Mouse (Mus musculus) midbrain, embryonic 14.5 days (tissue): ENCODE results near the gene Tbccd1. TPM values are rescaled to one million over a fixed set of nuclear protein-coding genes. Genes with fewer than 3 reads are reported as not detected.
A peak's percentile ranks its signal among the peaks of the same experiment; 100 is the strongest.

Experiments
- ATAC-seq: fragments of 200-750 bp; cut with Nextera tagmentation; 2 replicates; pipeline ENCODE4 v1.8.0; 2017; ENCODE audit warnings: moderate number of reproducible peaks, moderate library complexity; ENCODE audit not compliant: low FRiP score, low TSS enrichment
- DNase-seq: peaks from one replicate; pipeline ENCODE4 v3.0.0-alpha.2; 2015
- H3K27ac ChIP-seq: fragments of 300-500 bp; sonication (generic); replicated peaks from 2 replicates; pipeline ENCODE4 v1.5.1; 2014; ENCODE audit warnings: mild to moderate bottlenecking, low read depth, low read length, moderate library complexity
- H3K27me3 ChIP-seq: fragments of 300-500 bp; sonication (generic); 2 replicates; pipeline ENCODE4 v1.6.1; 2014; ENCODE audit warnings: low read length, control low read depth, mixed read lengths; ENCODE audit not compliant: control insufficient read depth, insufficient read depth
- H3K36me3 ChIP-seq: fragments of 300-500 bp; sonication (generic); 2 replicates; pipeline ENCODE4 v1.6.1; 2014; ENCODE audit warnings: low read length, control low read depth; ENCODE audit not compliant: control insufficient read depth, insufficient read depth
- H3K4me1 ChIP-seq: fragments of 300-500 bp; sonication (generic); 2 replicates; pipeline ENCODE4 v1.6.1; 2014; ENCODE audit warnings: mild to moderate bottlenecking, antibody characterized with exemption, low read length, control low read depth; ENCODE audit not compliant: control insufficient read depth, insufficient read depth
- H3K4me2 ChIP-seq: fragments of 300-500 bp; sonication (generic); 2 replicates; pipeline ENCODE4 v1.6.1; 2014; ENCODE audit warnings: mild to moderate bottlenecking, low read length, moderate library complexity
- H3K4me3 ChIP-seq: fragments of 300-500 bp; sonication (generic); replicated peaks from 2 replicates; pipeline ENCODE4 v1.5.1; 2014; ENCODE audit warnings: low read depth, low read length
- H3K9ac ChIP-seq: fragments of 300-500 bp; sonication (generic); replicated peaks from 2 replicates; pipeline ENCODE4 v1.6.1; 2014; ENCODE audit warnings: mild to moderate bottlenecking, low read length, moderate library complexity
- H3K9me3 ChIP-seq: fragments of 300-500 bp; sonication (generic); 2 replicates; pipeline ENCODE4 v1.6.1; 2016; ENCODE audit warnings: low read length, control low read depth, mixed read lengths; ENCODE audit not compliant: control insufficient read depth
- WGBS: fragments of 180-500 bp; shearing (Covaris S2); extraction: QIAGEN DNeasy Blood & Tissue Kit; methylation state at CpG from one replicate; pipeline ENCODE4 v1.1.7; 2014; 5-methylcytosine and 5-hydroxymethylcytosine counted together
- polyA plus RNA-seq: library from polyadenylated mRNA; unstranded; fragments of >200 nt; fragmentation: Nextera tagmentation; extraction: Ambion mirVana; gene quantifications from 2 replicates; pipeline ENCODE4 v1.2.1, GENCODE M21; 2014

The Tbccd1 gene
- polyA plus RNA-seq, 1 experiment from 2014 or later: 25.5 TPM

DNA sequence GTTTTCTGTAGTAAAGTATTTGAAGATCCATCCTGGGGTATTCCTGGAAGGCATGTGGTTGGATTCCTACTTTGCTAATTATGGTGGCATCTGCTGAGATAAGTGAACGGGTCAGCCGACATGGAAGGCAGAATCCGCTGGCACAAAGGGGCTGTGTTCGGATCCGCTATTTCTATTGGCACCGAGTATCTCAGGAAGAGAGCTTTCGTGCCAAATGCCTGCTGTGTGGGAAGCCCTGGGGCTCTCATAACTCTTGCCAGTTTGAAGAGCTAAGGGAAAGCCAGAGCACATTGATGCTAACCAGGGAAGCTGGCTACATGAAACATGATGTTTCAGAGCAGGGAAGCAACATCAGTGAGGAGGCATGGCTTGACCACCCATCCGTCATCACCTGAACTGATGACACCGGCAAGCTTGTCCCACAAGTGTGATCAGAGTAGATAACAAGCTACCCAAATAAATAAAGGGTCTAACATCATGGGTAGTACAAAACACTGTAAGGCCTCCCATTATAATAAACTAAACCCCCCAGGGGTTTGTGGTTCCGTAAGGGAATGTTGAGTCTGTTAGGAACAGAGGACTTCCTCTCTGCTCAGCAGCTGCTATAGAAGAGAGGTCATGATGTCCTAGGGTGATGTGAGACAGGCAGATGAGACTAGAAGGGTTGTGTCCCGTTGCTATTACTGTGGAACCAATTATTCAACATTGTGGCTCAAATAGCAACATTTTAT lies 20.4 kb upstream of the Tbccd1 start:
- Histone ChIP-seq H3K9ac (no peak overlapping the region), H3K9me3 (no peaks in the 10 kb centered on the region), H3K4me3 (no peak overlapping the region), H3K4me1 (no peaks in the 10 kb centered on the region), H3K27me3 (no peaks in the 10 kb centered on the region), H3K27ac (no peak overlapping the region), H3K4me2 (no peak overlapping the region), H3K36me3 (peaks cover 9% of the 10 kb centered on the region)
- 85% methylated on average over 11 of the region's 11 CpGs for WGBS
- DNase-seq (no peak), ATAC-seq (no peak)

DNA sequence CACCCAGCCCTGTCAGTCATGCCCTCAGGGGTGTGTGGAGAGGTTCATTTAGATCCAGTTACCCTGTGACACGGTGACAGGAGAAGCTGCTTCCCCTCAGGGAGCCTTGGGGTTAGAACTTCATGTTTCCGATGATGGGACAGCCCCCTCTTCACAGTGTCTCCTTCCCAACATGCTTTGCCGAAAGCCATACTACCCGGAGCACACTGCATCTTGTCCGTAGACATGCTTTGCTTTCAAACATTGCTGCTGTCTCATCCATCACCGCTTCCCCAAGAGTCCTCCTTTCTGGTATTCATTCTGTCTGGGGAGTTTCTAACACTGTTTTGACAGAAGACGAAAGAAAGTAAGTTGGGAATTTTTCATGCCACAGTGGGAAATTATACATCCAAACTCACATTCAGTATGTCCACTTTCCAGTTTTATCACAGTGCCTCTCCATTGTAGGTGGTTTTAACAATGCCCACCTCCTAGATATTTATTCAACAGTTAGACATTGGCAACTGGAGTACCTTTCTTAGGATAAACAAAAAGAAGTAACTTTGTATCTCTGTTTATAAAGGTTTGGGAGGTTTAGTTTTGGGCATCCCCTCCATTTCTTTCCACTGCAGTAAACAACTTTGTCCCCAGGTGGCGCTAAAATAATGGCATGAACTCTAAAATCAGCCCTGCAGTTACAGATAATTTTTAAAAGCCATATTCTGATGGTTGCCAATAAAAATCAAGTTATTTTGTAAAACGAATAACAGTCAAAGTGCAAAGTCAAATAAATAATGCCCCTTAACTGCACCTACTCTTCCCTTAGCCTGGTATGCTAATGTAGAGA lies 19.0 kb upstream of the Tbccd1 start:
- H3K9ac ChIP-seq: no peak overlapping the region
- H3K4me2 ChIP-seq: no peak overlapping the region
- WGBS: 51% methylated on average over 9 of the region's 9 CpGs
- no peaks in the 10 kb centered on the region for H3K27me3 ChIP-seq
- no peaks in the 10 kb centered on the region for H3K9me3 ChIP-seq
- H3K36me3 ChIP-seq: peaks cover 23% of the 10 kb centered on the region
- peak; percentile 77 for DNase-seq
- H3K4me1 ChIP-seq: no peaks in the 10 kb centered on the region
- H3K27ac ChIP-seq: no peak overlapping the region
- no peak overlapping the region for H3K4me3 ChIP-seq
- no peak for ATAC-seq

DNA sequence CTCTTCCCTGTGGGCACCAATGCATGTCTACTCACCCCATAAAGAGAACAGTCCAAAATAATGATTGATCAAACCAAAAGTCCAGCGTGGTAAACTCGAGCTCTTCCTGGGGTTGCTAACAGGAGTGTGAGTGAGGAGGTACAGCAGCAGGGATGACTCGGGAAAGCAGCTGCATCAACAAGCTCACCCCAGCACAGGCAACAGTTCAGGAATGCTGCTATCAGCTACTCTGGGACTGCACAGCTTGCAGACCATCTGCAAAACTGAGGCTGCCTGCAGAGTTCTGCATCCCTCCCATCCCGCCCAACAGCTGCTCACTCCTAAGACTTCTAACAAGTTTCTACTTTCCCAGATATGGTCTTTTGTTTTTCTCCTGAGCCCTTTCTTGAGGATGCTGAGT lies 15.9 kb upstream of the Tbccd1 start:
- peaks cover 53% of the 10 kb centered on the region for H3K36me3 ChIP-seq
- no peak overlapping the region for H3K4me3 ChIP-seq
- H3K9ac ChIP-seq: no peak overlapping the region
- no peaks in the 10 kb centered on the region for H3K27me3 ChIP-seq
- DNase-seq (no peak), ATAC-seq (no peak)
- no peak overlapping the region for H3K4me2 ChIP-seq
- H3K27ac ChIP-seq: no peak overlapping the region
- no peaks in the 10 kb centered on the region for H3K4me1 ChIP-seq
- no peaks in the 10 kb centered on the region for H3K9me3 ChIP-seq
- 84% methylated on average over 4 of the region's 4 CpGs for WGBS

DNA sequence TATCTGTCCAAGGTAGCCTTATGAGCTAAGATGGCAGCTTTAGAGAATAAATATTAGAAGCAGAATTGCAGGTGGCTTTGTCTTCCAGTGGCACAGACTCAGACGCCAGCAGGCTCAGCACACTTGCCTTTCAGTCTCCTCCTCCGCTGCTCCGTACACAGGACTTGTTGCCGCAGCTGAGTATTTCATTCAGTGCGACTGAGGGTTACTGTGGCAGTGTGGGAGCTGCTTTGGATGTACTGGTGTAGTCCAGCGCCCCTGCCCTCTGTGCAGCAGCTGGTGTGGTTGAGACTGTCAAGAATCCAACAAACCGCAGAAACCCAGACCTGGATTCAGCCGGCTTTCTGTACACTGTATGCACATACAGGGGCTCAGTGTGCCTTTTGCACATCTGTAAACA lies 14.9 kb upstream of the Tbccd1 start:
- H3K27ac ChIP-seq: no peak overlapping the region
- H3K9ac ChIP-seq: no peak overlapping the region
- no peaks in the 10 kb centered on the region for H3K4me1 ChIP-seq
- no peaks in the 10 kb centered on the region for H3K9me3 ChIP-seq
- H3K36me3 ChIP-seq: peaks cover 62% of the 10 kb centered on the region
- WGBS: 97% methylated on average over 8 of the region's 8 CpGs
- no peaks in the 10 kb centered on the region for H3K27me3 ChIP-seq
- DNase-seq: no peak
- H3K4me3 ChIP-seq: no peak overlapping the region
- ATAC-seq: no peak
- no peak overlapping the region for H3K4me2 ChIP-seq

DNA sequence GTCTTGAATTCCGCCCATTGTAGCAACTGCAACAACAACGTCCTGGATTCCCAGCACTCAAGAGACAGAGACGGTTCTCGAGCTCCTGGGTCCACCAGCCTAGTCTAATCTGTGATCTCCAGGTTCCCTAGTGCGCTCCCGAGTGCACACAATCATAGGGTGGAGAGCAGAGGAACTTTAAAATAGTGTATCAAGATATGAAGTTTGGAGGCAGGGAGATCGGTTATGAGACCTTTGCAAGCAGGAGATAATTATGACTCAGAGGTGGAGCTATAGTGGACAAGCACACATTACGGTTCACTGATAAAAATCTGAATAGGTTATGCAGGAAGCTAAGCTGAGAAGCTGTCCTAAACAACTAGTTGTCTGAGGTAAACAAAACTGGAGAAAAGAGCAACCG lies 696 bp downstream of the Tbccd1 start:
- H3K36me3 ChIP-seq: peaks cover 12% of the 10 kb centered on the region; the same call in 1 of the 2 replicates
- peak overlapping the region; percentile 84 for H3K4me3 ChIP-seq
- 12% methylated on average over 9 of the region's 9 CpGs for WGBS
- ATAC-seq: no peak
- no peaks in the 10 kb centered on the region for H3K27me3 ChIP-seq
- H3K4me1 ChIP-seq: peaks cover 16% of the 10 kb centered on the region
- peak overlapping the region; percentile 88 for H3K4me2 ChIP-seq
- H3K9me3 ChIP-seq: no peaks in the 10 kb centered on the region
- peak overlapping the region; percentile 52 for H3K9ac ChIP-seq
- no peak overlapping the region for H3K27ac ChIP-seq
- no peak for DNase-seq

DNA sequence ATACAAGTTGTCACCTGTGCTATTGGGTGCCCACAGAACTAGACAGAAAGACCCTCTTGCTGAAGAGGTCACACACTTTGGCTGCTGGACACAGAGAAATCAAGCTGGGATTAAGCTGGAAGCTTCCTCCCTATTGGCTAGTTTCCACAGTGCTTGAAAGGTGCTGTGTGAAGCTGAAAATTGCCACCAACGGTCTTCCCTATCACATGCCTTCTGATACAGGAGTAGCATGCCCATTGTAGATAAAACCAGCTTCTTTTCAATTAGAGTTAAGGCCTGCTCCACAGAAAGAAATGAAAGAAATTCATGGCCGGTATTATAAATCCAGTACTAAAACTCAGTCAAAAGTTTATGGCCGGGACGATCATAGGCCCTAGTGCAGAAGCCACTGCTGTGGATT lies 4.8 kb downstream of the Tbccd1 start:
- Histone ChIP-seq H3K27me3 (no peaks in the 10 kb centered on the region), H3K27ac (no peak overlapping the region), H3K36me3 (0 out of 2 replicates have a peak, but pooled peaks cover 6% of the 10 kb centered on the region), H3K4me1 (peaks cover 9% of the 10 kb centered on the region), H3K9me3 (no peaks in the 10 kb centered on the region), H3K4me2 (no peak overlapping the region), H3K9ac (no peak overlapping the region), H3K4me3 (no peak overlapping the region)
- DNase-seq (no peak), ATAC-seq (no peak)
- WGBS: 94% methylated on average over 4 of the region's 4 CpGs

DNA sequence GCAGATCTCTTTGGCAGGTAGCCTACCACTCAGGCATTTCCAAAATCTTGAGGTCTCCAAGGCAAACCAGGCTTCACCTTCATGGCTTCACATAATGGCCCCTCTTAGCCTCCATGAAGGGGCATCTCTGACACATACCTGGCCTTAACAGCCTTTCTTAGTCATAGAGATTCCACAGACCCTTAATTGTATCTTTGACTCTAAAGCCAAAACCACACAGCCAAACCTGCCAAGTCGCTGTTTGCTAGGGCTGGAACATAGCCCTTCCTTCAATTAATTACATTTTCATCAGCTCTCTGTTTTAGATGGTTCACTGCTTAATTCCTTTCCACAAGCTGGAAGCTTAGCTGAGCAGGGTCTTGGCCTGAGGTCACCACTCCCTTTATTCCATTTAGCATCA lies 9.1 kb downstream of the Tbccd1 start:
- H3K36me3 ChIP-seq: 0 out of 2 replicates have a peak, but pooled peaks cover 1% of the 10 kb centered on the region
- H3K27me3 ChIP-seq: no peaks in the 10 kb centered on the region
- no peak overlapping the region for H3K9ac ChIP-seq
- no peaks in the 10 kb centered on the region; the same call in 1 of the 2 replicates for H3K4me1 ChIP-seq
- ATAC-seq (no peak), DNase-seq (no peak)
- no peak overlapping the region for H3K27ac ChIP-seq
- no peaks in the 10 kb centered on the region for H3K9me3 ChIP-seq
- WGBS: 98% methylated on average over 1 of the region's 1 CpGs
- H3K4me2 ChIP-seq: no peak overlapping the region
- H3K4me3 ChIP-seq: no peak overlapping the region

DNA sequence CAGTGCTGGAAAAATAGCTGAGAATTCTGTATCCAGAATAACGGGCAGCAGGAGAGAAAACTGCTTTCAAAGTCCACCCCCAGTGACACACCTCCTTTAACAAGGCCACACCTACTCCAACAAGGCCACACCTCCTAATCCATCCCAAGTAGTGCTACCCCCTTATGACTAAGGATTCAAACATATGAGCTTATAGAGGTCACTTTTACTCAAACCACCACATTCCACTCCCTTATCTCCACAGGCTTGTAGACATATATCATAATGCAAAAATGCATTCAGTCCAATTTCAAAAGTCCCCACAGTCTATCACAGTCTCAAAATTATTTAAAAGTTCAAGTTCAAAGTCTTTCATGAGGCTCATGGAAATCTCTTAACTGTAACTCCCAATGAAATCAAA lies 9.8 kb downstream of the Tbccd1 start:
- 86% methylated on average over 1 of the region's 1 CpGs for WGBS
- no peak overlapping the region for H3K4me3 ChIP-seq

More for the DNA sequence above, 9.8 kb downstream of the Tbccd1 start:
- Histone ChIP-seq H3K4me1 (no peaks in the 10 kb centered on the region; the same call in 1 of the 2 replicates), H3K27ac (no peak overlapping the region), H3K36me3 (no peaks in the 10 kb centered on the region), H3K27me3 (no peaks in the 10 kb centered on the region), H3K9me3 (no peaks in the 10 kb centered on the region), H3K4me2 (no peak overlapping the region), H3K9ac (no peak overlapping the region)
- DNase-seq (no peak), ATAC-seq (no peak)
